Mouse (Mus musculus): ENCODE measurements around the gene Ccdc141.

DNA sequence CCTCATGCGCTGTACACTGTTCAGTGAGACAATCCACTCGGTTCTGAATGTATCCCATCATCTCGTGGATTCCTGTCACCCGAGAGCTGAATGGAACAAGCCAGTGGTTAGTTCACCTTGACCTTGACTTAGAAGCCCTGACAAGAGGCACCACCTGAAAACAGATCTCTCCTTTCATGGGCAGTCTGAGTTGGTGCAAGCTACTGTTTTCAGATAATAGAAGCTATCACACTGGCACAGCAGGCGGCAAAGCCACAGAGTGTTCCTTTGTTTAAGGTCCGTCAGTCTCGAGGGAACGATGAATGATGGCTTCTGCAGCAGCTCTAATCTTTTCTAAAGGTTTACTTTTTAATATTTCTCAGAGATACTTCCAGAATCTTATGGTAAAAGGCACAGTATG, 110.8 kb downstream of the Ccdc141 start:
- TF ChIP-seq POLR2A (IDR thresholded peaks at IDR 0.05; ENCODE audit: low read depth, low read length): no peak
- TF ChIP-seq CTCF (conservative IDR thresholded peaks at IDR 0.05; ENCODE audit: insufficient read depth, insufficient read length, low read depth, low read length): no peak

Measured in kidney, adult 2 months (tissue).